Mouse (Mus musculus): ENCODE data around the gene Ikbkg. TPM values are rescaled to one million over a fixed set of nuclear protein-coding genes. Genes with fewer than 3 reads are reported as not detected.
"Not testable (repeated sequence)": the region's sequence is repeated elsewhere in the genome, so short reads cannot be mapped to it uniquely, and the experiment has no call there.

Ikbkg gene
- polyA plus RNA-seq, 1 experiment from 2014 or later, result 26.1 TPM

- Histone ChIP-seq H3K27ac (no peak overlapping the region), H3K9me3 (no peaks in the 10 kb centered on the region), H3K9ac (no peak overlapping the region), H3K4me3 (replicated peaks) (no peak overlapping the region), H3K4me2 (no peak overlapping the region), H3K27me3 (no peaks in the 10 kb centered on the region), H3K36me3 (replicated peaks) (no peaks in the 10 kb centered on the region), H3K4me1 (no peaks in the 10 kb centered on the region)
- 52% methylated on average over 2 of the region's 2 CpGs for WGBS
- no peak for ATAC-seq (ENCODE audit: low FRiP score)
Observed at GRCm38 (mm10) chrX:74408340-74408739, 15.2 kb downstream of the Ikbkg start.

GRCm38 (mm10) chrX:74413377-74413776 is 20.3 kb downstream of the Ikbkg start:
- no peaks in the 10 kb centered on the region for H3K9me3 ChIP-seq
- H3K9ac ChIP-seq, result no peak overlapping the region
- no peaks in the 10 kb centered on the region for H3K36me3 ChIP-seq (replicated peaks)
- no peak overlapping the region for H3K4me2 ChIP-seq
- no peak overlapping the region for H3K27ac ChIP-seq
- ATAC-seq (ENCODE audit: low FRiP score), result peak; percentile 64; the same call in 1 of the 2 replicates
- H3K4me3 ChIP-seq (replicated peaks), result no peak overlapping the region
- no peaks in the 10 kb centered on the region for H3K4me1 ChIP-seq
- H3K27me3 ChIP-seq, result no peaks in the 10 kb centered on the region

GRCm38 (mm10) chrX:74424443-74424842 is 31.4 kb downstream of the Ikbkg start:
- Histone ChIP-seq H3K27ac (no peak overlapping the region), H3K4me1 (no peaks in the 10 kb centered on the region), H3K9me3 (no peaks in the 10 kb centered on the region), H3K27me3 (no peaks in the 10 kb centered on the region), H3K36me3 (replicated peaks) (no peaks in the 10 kb centered on the region; the same call in 1 of the 2 replicates), H3K4me2 (no peak overlapping the region), H3K9ac (no peak overlapping the region), H3K4me3 (replicated peaks) (no peak overlapping the region)
- no peak for ATAC-seq (ENCODE audit: low FRiP score)

- Histone ChIP-seq H3K27ac (no peak overlapping the region), H3K27me3 (no peaks in the 10 kb centered on the region), H3K36me3 (replicated peaks) (no peaks in the 10 kb centered on the region; the same call in 1 of the 2 replicates), H3K4me1 (peaks cover 1% of the 10 kb centered on the region; the same call in 1 of the 2 replicates), H3K9me3 (no peaks in the 10 kb centered on the region), H3K9ac (no peak overlapping the region), H3K4me3 (replicated peaks) (no peak overlapping the region), H3K4me2 (no peak overlapping the region)
- WGBS, result 94% methylated on average over 4 of the region's 4 CpGs
- ATAC-seq (ENCODE audit: low FRiP score), result no peak
Observed at GRCm38 (mm10) chrX:74425195-74425594, 32.1 kb downstream of the Ikbkg start.

- Histone ChIP-seq H3K4me3 (replicated peaks) (no peak overlapping the region), H3K27ac (no peak overlapping the region), H3K9ac (no peak overlapping the region), H3K36me3 (replicated peaks) (no peaks in the 10 kb centered on the region; the same call in 1 of the 2 replicates), H3K4me2 (no peak overlapping the region), H3K27me3 (no peaks in the 10 kb centered on the region), H3K9me3 (no peaks in the 10 kb centered on the region), H3K4me1 (peaks cover 4% of the 10 kb centered on the region; the same call in 1 of the 2 replicates)
- WGBS, result 70% methylated on average over 1 of the region's 1 CpGs
- ATAC-seq (ENCODE audit: low FRiP score), result no peak
Observed at GRCm38 (mm10) chrX:74426256-74426655, 33.2 kb downstream of the Ikbkg start.

GRCm38 (mm10) chrX:74427116-74427515 is 34.0 kb downstream of the Ikbkg start:
- no peaks in the 10 kb centered on the region for H3K27me3 ChIP-seq
- no peak overlapping the region for H3K4me3 ChIP-seq (replicated peaks)
- no peaks in the 10 kb centered on the region for H3K9me3 ChIP-seq
- no peak overlapping the region for H3K9ac ChIP-seq
- H3K27ac ChIP-seq, result no peak overlapping the region
- H3K4me1 ChIP-seq, result peaks cover 4% of the 10 kb centered on the region; the same call in 1 of the 2 replicates
- H3K4me2 ChIP-seq, result no peak overlapping the region
- WGBS, result 78% methylated on average over 3 of the region's 3 CpGs
- H3K36me3 ChIP-seq (replicated peaks), result no peaks in the 10 kb centered on the region; the same call in 1 of the 2 replicates
- no peak for ATAC-seq (ENCODE audit: low FRiP score)

- WGBS, result 29% methylated on average over 35 of the region's 35 CpGs
- Histone ChIP-seq H3K27me3 (no peaks in the 10 kb centered on the region), H3K4me3 (replicated peaks) (peak overlapping the region; percentile 53), H3K9ac (peak overlapping the region; percentile 55), H3K9me3 (no peaks in the 10 kb centered on the region), H3K4me1 (peaks cover 4% of the 10 kb centered on the region; the same call in 1 of the 2 replicates), H3K4me2 (peak overlapping the region; percentile 57), H3K27ac (peak overlapping the region; percentile 81; the same call in 1 of the 2 replicates), H3K36me3 (replicated peaks) (no peaks in the 10 kb centered on the region)
- ATAC-seq (ENCODE audit: low FRiP score), result peak; percentile 57
Observed at GRCm38 (mm10) chrX:74428146-74428825, 35.2 kb downstream of the Ikbkg start.

GRCm38 (mm10) chrX:74428826-74429276 is 35.8 kb downstream of the Ikbkg start, which contains the start of gene G6pdx:
Gene G6pdx, minus strand, starts transcription at chrX:74429194.
- peaks cover 2% of the 10 kb centered on the region; the same call in 1 of the 2 replicates for H3K36me3 ChIP-seq (replicated peaks)
- H3K4me1 ChIP-seq, result peaks cover 4% of the 10 kb centered on the region; the same call in 1 of the 2 replicates
- H3K4me2 ChIP-seq, result peak within 1 kb of the TSS; percentile 57
- H3K27ac ChIP-seq, result peak within 1 kb of the TSS; percentile 81
- no peaks in the 10 kb centered on the region for H3K27me3 ChIP-seq
- peak within 1 kb of the TSS; percentile 55 for H3K9ac ChIP-seq
- H3K4me3 ChIP-seq (replicated peaks), result peak within 1 kb of the TSS; percentile 53
- H3K9me3 ChIP-seq, result no peaks in the 10 kb centered on the region
- WGBS, result 24% methylated on average over 25 of the region's 25 CpGs
- peak; percentile 91 for ATAC-seq (ENCODE audit: low FRiP score)

GRCm38 (mm10) chrX:74429290-74429821 is 36.3 kb downstream of the Ikbkg start:
- Histone ChIP-seq H3K9me3 (no peaks in the 10 kb centered on the region), H3K9ac (peak overlapping the region; percentile 54), H3K4me3 (replicated peaks) (peak overlapping the region; percentile 53), H3K4me2 (peak overlapping the region; percentile 57), H3K27me3 (no peaks in the 10 kb centered on the region), H3K27ac (peak overlapping the region; percentile 81), H3K36me3 (replicated peaks) (peaks cover 7% of the 10 kb centered on the region), H3K4me1 (peaks cover 4% of the 10 kb centered on the region; the same call in 1 of the 2 replicates)
- WGBS, result 22% methylated on average over 22 of the region's 22 CpGs
- peak; percentile 45 for ATAC-seq (ENCODE audit: low FRiP score)

- no peak for ATAC-seq (ENCODE audit: low FRiP score)
- Histone ChIP-seq H3K27ac (no peak overlapping the region), H3K27me3 (no peaks in the 10 kb centered on the region), H3K4me1 (no peaks in the 10 kb centered on the region), H3K4me3 (replicated peaks) (no peak overlapping the region), H3K4me2 (no peak overlapping the region), H3K36me3 (replicated peaks) (peaks cover 9% of the 10 kb centered on the region; the same call in 1 of the 2 replicates), H3K9ac (no peak overlapping the region), H3K9me3 (no peaks in the 10 kb centered on the region)
- 79% methylated on average over 4 of the region's 4 CpGs for WGBS
Observed at GRCm38 (mm10) chrX:74451157-74451912, 58.2 kb downstream of the Ikbkg start.

GRCm38 (mm10) chrX:74452773-74453172 is 59.7 kb downstream of the Ikbkg start:
- H3K9ac ChIP-seq, result no peak overlapping the region
- no peak overlapping the region for H3K4me2 ChIP-seq
- no peaks in the 10 kb centered on the region for H3K27me3 ChIP-seq
- no peaks in the 10 kb centered on the region for H3K9me3 ChIP-seq
- 21% methylated on average over 4 of the region's 4 CpGs for WGBS
- no peak overlapping the region for H3K27ac ChIP-seq
- no peaks in the 10 kb centered on the region for H3K4me1 ChIP-seq
- no peak overlapping the region for H3K4me3 ChIP-seq (replicated peaks)
- ATAC-seq (ENCODE audit: low FRiP score), result no peak
- peaks cover 5% of the 10 kb centered on the region; the same call in 1 of the 2 replicates for H3K36me3 ChIP-seq (replicated peaks)

- not testable (repeated sequence) for ATAC-seq (ENCODE audit: low FRiP score); H3K27me3 ChIP-seq; H3K9ac ChIP-seq; H3K4me2 ChIP-seq; H3K27ac ChIP-seq; H3K4me3 ChIP-seq (replicated peaks); H3K9me3 ChIP-seq; H3K4me1 ChIP-seq; H3K36me3 ChIP-seq (replicated peaks)
- 78% methylated on average over 13 of the region's 14 CpGs for WGBS
Observed at GRCm38 (mm10) chrX:74481349-74481885, 88.3 kb downstream of the Ikbkg start, which contains the start of gene Gm6880. Gene Gm6880, minus strand, starts transcription at chrX:74481399.

Measured in forebrain, embryonic 12.5 days (tissue).